Mouse (Mus musculus) neural tube, embryonic 12.5 days (tissue): ENCODE data around the gene Fam129c. TPM values are rescaled to one million over a fixed set of nuclear protein-coding genes. Genes with fewer than 3 reads are reported as not detected.

ENCODE experiments used
- ATAC-seq: fragments of 200-750 bp; cut with Nextera tagmentation; 2 replicates; pipeline ENCODE4 v1.8.0; 2017; ENCODE audit warnings: low read depth, mild to moderate bottlenecking, moderate TSS enrichment, moderate library complexity; ENCODE audit not compliant: low FRiP score
- H3K27ac ChIP-seq: fragments of 300-500 bp; sonication (generic); 2 replicates; pipeline ENCODE4 v1.5.1; 2016
- H3K27me3 ChIP-seq: fragments of 300-500 bp; sonication (generic); replicated peaks from 2 replicates; pipeline ENCODE4 v1.6.1; 2016; ENCODE audit warnings: mild to moderate bottlenecking
- H3K36me3 ChIP-seq: fragments of 300-500 bp; sonication (generic); 2 replicates; pipeline ENCODE4 v1.6.1; 2016; ENCODE audit warnings: mild to moderate bottlenecking
- H3K4me1 ChIP-seq: fragments of 300-500 bp; sonication (generic); 2 replicates; pipeline ENCODE4 v1.6.1; 2016
- H3K4me2 ChIP-seq: fragments of 300-500 bp; sonication (generic); replicated peaks from 2 replicates; pipeline ENCODE4 v1.6.1; 2016; ENCODE audit warnings: mild to moderate bottlenecking
- H3K4me3 ChIP-seq: fragments of 300-500 bp; sonication (generic); 2 replicates; pipeline ENCODE4 v1.5.1; 2016
- H3K9ac ChIP-seq: fragments of 300-500 bp; sonication (generic); 2 replicates; pipeline ENCODE4 v1.6.1; 2016; ENCODE audit warnings: mild to moderate bottlenecking
- H3K9me3 ChIP-seq: fragments of 300-500 bp; sonication (generic); 2 replicates; pipeline ENCODE4 v1.6.1; 2016; ENCODE audit warnings: mild to moderate bottlenecking
- WGBS: fragments of 180-500 bp; shearing (Covaris S2); methylation state at CpG from one replicate; pipeline ENCODE4 v1.1.7; 2016; 5-methylcytosine and 5-hydroxymethylcytosine counted together
- polyA plus RNA-seq: library from polyadenylated mRNA; unstranded; fragments of >200 nt; fragmentation: Nextera tagmentation; extraction: Ambion mirVana; gene quantifications from 2 replicates; pipeline ENCODE4 v1.2.1, GENCODE M21; 2016

Gene Fam129c
- polyA plus RNA-seq, 1 experiment from 2014 or later, result 4.9 TPM

GRCm38 (mm10) chr8:71625088-71625487 lies 27.6 kb downstream of the Fam129c start:
- Histone ChIP-seq H3K9ac (no peak overlapping the region), H3K27me3 (peaks cover 7% of the 10 kb centered on the region), H3K27ac (no peak overlapping the region), H3K36me3 (peaks cover 47% of the 10 kb centered on the region), H3K4me3 (no peak overlapping the region), H3K4me1 (peaks cover 12% of the 10 kb centered on the region), H3K4me2 (no peak overlapping the region), H3K9me3 (peaks cover 11% of the 10 kb centered on the region)
- ATAC-seq, result no peak
- 63% methylated on average over 1 of the region's 1 CpGs for WGBS

GRCm38 (mm10) chr8:71626753-71627152 lies 29.3 kb downstream of the Fam129c start:
- WGBS, result 85% methylated on average over 9 of the region's 9 CpGs
- no peak for ATAC-seq
- Histone ChIP-seq H3K4me1 (peaks cover 13% of the 10 kb centered on the region), H3K9me3 (peaks cover 11% of the 10 kb centered on the region), H3K27ac (no peak overlapping the region), H3K9ac (no peak overlapping the region), H3K4me2 (no peak overlapping the region), H3K27me3 (peaks cover 22% of the 10 kb centered on the region), H3K4me3 (no peak overlapping the region), H3K36me3 (peaks cover 30% of the 10 kb centered on the region)

- Histone ChIP-seq H3K4me3 (no peak overlapping the region), H3K9ac (no peak overlapping the region)
Observed at GRCm38 (mm10) chr8:71627265-71628099, 30.0 kb downstream of the Fam129c start.

GRCm38 (mm10) chr8:71628396-71629095 lies 31.1 kb downstream of the Fam129c start:
- Histone ChIP-seq H3K36me3 (peaks cover 12% of the 10 kb centered on the region), H3K4me1 (peaks cover 13% of the 10 kb centered on the region), H3K4me3 (peak overlapping the region; percentile 49), H3K27ac (no peak overlapping the region), H3K27me3 (peaks cover 29% of the 10 kb centered on the region), H3K9ac (peak overlapping the region; percentile 56), H3K4me2 (peak overlapping the region; percentile 88), H3K9me3 (peaks cover 10% of the 10 kb centered on the region)
- 10% methylated on average over 16 of the region's 16 CpGs for WGBS
- ATAC-seq, result no peak

More at GRCm38 (mm10) chr8:71627265-71628099, 30.0 kb downstream of the Fam129c start:
- Histone ChIP-seq H3K27me3 (peaks cover 24% of the 10 kb centered on the region), H3K4me2 (0 out of 2 replicates have a peak overlapping the region, but pooled peaks have one; percentile 5), H3K36me3 (peaks cover 23% of the 10 kb centered on the region), H3K27ac (no peak overlapping the region), H3K4me1 (peaks cover 13% of the 10 kb centered on the region), H3K9me3 (peaks cover 6% of the 10 kb centered on the region)
- ATAC-seq, result no peak
- 54% methylated on average over 9 of the region's 9 CpGs for WGBS

GRCm38 (mm10) chr8:71629096-71629697 lies 31.7 kb downstream of the Fam129c start:
- Histone ChIP-seq H3K4me3 (peak overlapping the region; percentile 49), H3K27me3 (peaks cover 36% of the 10 kb centered on the region), H3K9ac (peak overlapping the region; percentile 56), H3K36me3 (peaks cover 7% of the 10 kb centered on the region), H3K4me2 (peak overlapping the region; percentile 88), H3K4me1 (peaks cover 13% of the 10 kb centered on the region), H3K9me3 (peaks cover 10% of the 10 kb centered on the region), H3K27ac (no peak overlapping the region)
- under 1% methylated on average over 54 of the region's 55 CpGs for WGBS
- peak; percentile 86 for ATAC-seq

DNA sequence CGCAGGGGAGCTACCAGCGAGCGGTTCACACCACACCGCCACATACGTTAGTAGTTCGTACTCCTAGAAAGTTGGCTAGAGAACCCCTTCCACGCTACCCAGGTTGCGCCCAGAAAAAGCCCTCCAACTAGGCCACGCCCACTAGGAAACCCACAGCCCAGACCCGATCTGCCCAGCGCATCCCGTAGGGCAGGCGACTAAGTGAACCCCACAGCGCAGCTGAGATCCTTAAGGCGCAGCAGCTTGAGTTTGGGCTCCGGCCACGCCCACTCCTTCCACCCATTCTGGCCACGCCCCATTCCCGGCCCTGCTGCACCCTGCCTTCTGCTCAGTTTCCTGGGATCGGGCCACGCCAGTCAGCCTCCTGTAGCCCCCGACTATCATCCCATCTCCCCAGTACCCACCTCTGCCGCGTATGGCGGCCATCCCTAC lies 32.3 kb downstream of the Fam129c start:
- Histone ChIP-seq H3K36me3 (peaks cover 1% of the 10 kb centered on the region; the same call in 1 of the 2 replicates), H3K27me3 (peaks cover 41% of the 10 kb centered on the region), H3K4me2 (peak overlapping the region; percentile 88), H3K9me3 (peaks cover 10% of the 10 kb centered on the region), H3K4me1 (peaks cover 17% of the 10 kb centered on the region), H3K4me3 (peak overlapping the region; percentile 49), H3K27ac (no peak overlapping the region), H3K9ac (peak overlapping the region; percentile 56; the same call in 1 of the 2 replicates)
- ATAC-seq, result peak; percentile 27
- 2% methylated on average over 25 of the region's 25 CpGs for WGBS

DNA sequence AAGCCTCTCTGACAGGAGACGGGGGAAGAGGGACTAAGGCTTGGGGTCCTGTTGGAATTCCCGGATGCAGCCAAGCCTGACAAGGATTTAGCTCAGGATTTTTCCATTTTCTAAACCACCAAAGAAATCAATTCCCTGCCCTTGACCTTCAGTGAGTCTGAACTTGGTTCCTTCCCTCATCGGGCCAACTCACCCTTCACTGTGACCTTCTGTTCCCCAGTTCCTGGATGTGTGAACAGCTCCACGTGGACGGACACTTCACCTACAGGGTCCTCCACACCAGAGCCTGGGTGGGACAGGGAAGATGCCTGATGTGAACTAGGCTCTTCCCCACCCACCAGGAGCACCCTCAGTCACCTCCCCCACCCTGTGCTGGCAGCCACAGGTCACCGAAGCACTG lies 33.3 kb downstream of the Fam129c start:
- no peak overlapping the region for H3K9ac ChIP-seq
- H3K4me3 ChIP-seq, result no peak overlapping the region
- peaks cover 10% of the 10 kb centered on the region for H3K9me3 ChIP-seq
- peaks cover 17% of the 10 kb centered on the region for H3K4me1 ChIP-seq
- no peak overlapping the region for H3K4me2 ChIP-seq
- H3K36me3 ChIP-seq, result no peaks in the 10 kb centered on the region; the same call in 1 of the 2 replicates
- 89% methylated on average over 6 of the region's 6 CpGs for WGBS
- no peak overlapping the region for H3K27ac ChIP-seq
- no peak for ATAC-seq
- H3K27me3 ChIP-seq, result peaks cover 49% of the 10 kb centered on the region

DNA sequence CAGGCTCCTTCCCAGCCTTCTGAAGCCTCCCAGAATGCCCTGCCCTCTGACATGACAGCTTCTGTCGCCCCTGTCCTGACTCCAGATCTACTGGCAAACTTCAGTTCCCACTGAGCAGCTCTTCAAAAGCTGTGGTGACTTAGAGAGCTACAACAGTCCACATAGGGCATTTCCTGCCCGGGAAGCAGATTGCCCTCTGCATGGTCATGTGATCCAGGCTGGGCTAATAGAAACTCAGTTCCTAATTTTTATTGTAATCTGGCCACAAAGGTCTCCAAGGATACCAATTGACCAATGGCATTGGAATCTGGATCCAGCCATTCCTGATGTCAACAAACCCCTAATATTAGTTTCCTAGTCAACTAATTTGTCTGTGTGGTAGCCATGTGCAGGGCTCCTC lies 34.4 kb downstream of the Fam129c start:
- ATAC-seq, result no peak
- Histone ChIP-seq H3K4me2 (no peak overlapping the region), H3K9me3 (peaks cover 10% of the 10 kb centered on the region), H3K27ac (no peak overlapping the region), H3K4me3 (no peak overlapping the region), H3K4me1 (peaks cover 17% of the 10 kb centered on the region), H3K27me3 (peaks cover 61% of the 10 kb centered on the region), H3K36me3 (no peaks in the 10 kb centered on the region; the same call in 1 of the 2 replicates), H3K9ac (no peak overlapping the region)
- WGBS, result 44% methylated on average over 2 of the region's 2 CpGs

- no peak overlapping the region for H3K4me3 ChIP-seq
- H3K27ac ChIP-seq, result no peak overlapping the region
- H3K36me3 ChIP-seq, result no peaks in the 10 kb centered on the region; the same call in 1 of the 2 replicates
- no peak overlapping the region for H3K4me2 ChIP-seq
- peaks cover 61% of the 10 kb centered on the region for H3K27me3 ChIP-seq
- ATAC-seq, result no peak
- peaks cover 17% of the 10 kb centered on the region for H3K4me1 ChIP-seq
- 12% methylated on average over 18 of the region's 22 CpGs for WGBS
- H3K9ac ChIP-seq, result no peak overlapping the region
- peaks cover 10% of the 10 kb centered on the region for H3K9me3 ChIP-seq
Observed at GRCm38 (mm10) chr8:71633164-71633563, 35.7 kb downstream of the Fam129c start.

- 0 out of 2 replicates have a peak, but pooled peaks have one; percentile 17 for ATAC-seq
- peaks cover 10% of the 10 kb centered on the region for H3K9me3 ChIP-seq
- H3K4me3 ChIP-seq, result no peak overlapping the region
- peaks cover 64% of the 10 kb centered on the region for H3K27me3 ChIP-seq
- H3K27ac ChIP-seq, result no peak overlapping the region
- WGBS, result 3% methylated on average over 26 of the region's 26 CpGs
- peak overlapping the region; percentile 41 for H3K4me2 ChIP-seq
- H3K36me3 ChIP-seq, result peaks cover 2% of the 10 kb centered on the region; the same call in 1 of the 2 replicates
- H3K4me1 ChIP-seq, result peaks cover 13% of the 10 kb centered on the region
- no peak overlapping the region for H3K9ac ChIP-seq
Observed at GRCm38 (mm10) chr8:71633981-71634667, 36.7 kb downstream of the Fam129c start.
